Mouse (Mus musculus) thymus, adult 2 months (tissue): Measurements from ENCODE around the gene Rtn4rl1. TPM values are rescaled to one million over a fixed set of nuclear protein-coding genes. Genes with fewer than 3 reads are reported as not detected.

Source experiments
- DNase-seq: peaks from one replicate; pipeline ENCODE4 v3.0.0; 2021
- H3K27ac ChIP-seq: fragments of 200-500 bp; 2 replicates; pipeline ENCODE4 v1.5.1; 2012; ENCODE audit warnings: low read length, control low read depth; ENCODE audit not compliant: control insufficient read depth, insufficient read depth
- H3K27me3 ChIP-seq: fragments of 200-500 bp; 2 replicates; pipeline ENCODE4 v1.6.1; 2012; ENCODE audit warnings: mild to moderate bottlenecking, low read length, moderate library complexity, mixed read lengths; ENCODE audit not compliant: control insufficient read depth, insufficient read depth
- H3K36me3 ChIP-seq: fragments of 200-500 bp; 2 replicates; pipeline ENCODE4 v1.6.1; 2012; ENCODE audit warnings: mild to moderate bottlenecking, low read length, moderate library complexity; ENCODE audit not compliant: control insufficient read depth, insufficient read depth
- H3K4me1 ChIP-seq: fragments of 200-500 bp; replicated peaks from 2 replicates; pipeline ENCODE4 v1.6.1; 2012; ENCODE audit warnings: low read length; ENCODE audit not compliant: control insufficient read depth, insufficient read depth
- H3K4me3 ChIP-seq: fragments of 200-500 bp; 2 replicates; pipeline ENCODE4 v1.5.1; 2012; ENCODE audit warnings: mild to moderate bottlenecking, low read length, control low read depth, moderate library complexity; ENCODE audit not compliant: control insufficient read depth, insufficient read depth
- CTCF ChIP-seq: fragments of 200-500 bp; IDR thresholded peaks from 2 replicates; pipeline ENCODE4 v1.5.1; 2012; ENCODE audit warnings: mild to moderate bottlenecking, control low read depth, low read length, moderate library complexity, borderline replicate concordance; ENCODE audit not compliant: control insufficient read depth, poor library complexity, insufficient read depth; ENCODE audit errors: extremely low read depth
- POLR2A ChIP-seq: fragments of 200-500 bp; IDR thresholded peaks from 2 replicates; pipeline ENCODE4 v1.6.1; 2012; ENCODE audit warnings: mild to moderate bottlenecking, low read length, control low read depth, moderate library complexity; ENCODE audit not compliant: control insufficient read depth, poor library complexity, insufficient read depth; ENCODE audit errors: extremely low read depth
- WGBS: fragments of 180-500 bp; shearing (Covaris S2); methylation state at CpG from one replicate; pipeline ENCODE4 v1.1.7; 2018; 5-methylcytosine and 5-hydroxymethylcytosine counted together
- polyA plus RNA-seq: library from polyadenylated mRNA; depleted of rRNA; stranded (reverse); fragments of >200 nt; gene quantifications from 2 replicates; pipeline ENCODE4 v1.2.3, GENCODE M21; 2012

Gene Rtn4rl1
- polyA plus RNA-seq, 1 experiment: 15.3 TPM

DNA sequence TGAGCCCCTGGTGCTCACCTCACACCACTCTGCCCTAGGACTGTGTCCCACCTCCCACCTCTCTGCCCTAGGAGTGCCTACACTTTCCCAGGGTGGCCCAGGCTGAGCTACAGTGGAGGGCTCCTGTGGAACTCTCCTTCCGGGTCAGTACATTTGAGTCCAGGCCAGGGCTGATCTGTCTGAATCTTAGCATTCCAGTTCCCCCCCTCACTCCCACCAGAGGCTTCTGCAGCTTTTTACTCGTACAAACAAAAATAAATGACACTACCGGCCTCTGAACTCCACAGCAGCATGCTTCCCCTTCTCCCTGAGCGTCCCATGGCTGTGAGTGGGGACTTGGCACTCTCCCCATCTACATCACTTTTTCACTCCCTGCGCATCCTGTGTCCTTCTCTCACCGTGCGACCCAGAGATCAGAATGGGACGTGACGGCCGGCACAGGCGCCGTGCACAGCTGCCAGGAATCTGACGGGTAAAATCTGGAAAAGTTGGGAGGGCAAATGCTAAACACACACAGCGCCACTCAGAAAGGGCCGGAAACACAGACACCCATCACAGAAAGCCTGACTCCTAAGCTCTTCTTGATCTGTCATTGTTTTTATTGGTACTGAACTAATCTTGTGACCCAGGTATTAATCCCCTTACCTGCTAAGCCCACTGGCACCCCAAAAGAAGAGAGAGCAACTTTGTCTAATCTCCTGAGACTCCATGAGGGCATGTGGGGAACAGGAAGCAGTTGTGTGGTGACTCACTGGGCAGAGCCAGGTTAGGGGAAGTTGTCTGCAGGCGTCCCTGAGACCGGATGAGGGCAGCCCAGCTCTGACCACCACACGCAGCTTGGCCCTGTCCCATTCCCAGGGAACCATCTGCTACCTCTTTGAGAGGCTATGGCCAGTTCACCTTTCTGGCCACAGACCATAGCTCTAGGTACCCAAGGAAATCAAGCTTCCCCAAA is 40.7 kb upstream of the Rtn4rl1 start:
- no peak for TF ChIP-seq POLR2A
- no peak for TF ChIP-seq CTCF
- H3K27ac ChIP-seq: no peak overlapping the region

GRCm38 (mm10) chr11:75154053-75154585 is 39.5 kb upstream of the Rtn4rl1 start:
- WGBS: 44% methylated on average over 6 of the region's 6 CpGs
- H3K27ac ChIP-seq: no peak overlapping the region
- H3K4me1 ChIP-seq: peaks cover 7% of the 10 kb centered on the region; the same call in 1 of the 2 replicates
- H3K27me3 ChIP-seq: no peaks in the 10 kb centered on the region
- H3K4me3 ChIP-seq: no peak overlapping the region
- TF ChIP-seq CTCF (no peak), POLR2A (no peak)
- peaks cover 14% of the 10 kb centered on the region for H3K36me3 ChIP-seq
- no peak for DNase-seq

More for the DNA sequence above, 40.7 kb upstream of the Rtn4rl1 start:
- Histone ChIP-seq H3K27me3 (no peaks in the 10 kb centered on the region), H3K4me1 (peaks cover 7% of the 10 kb centered on the region; the same call in 1 of the 2 replicates), H3K36me3 (peaks cover 14% of the 10 kb centered on the region), H3K4me3 (no peak overlapping the region)
- DNase-seq: no peak
- 71% methylated on average over 18 of the region's 18 CpGs for WGBS

- H3K4me3 ChIP-seq: no peak overlapping the region
- WGBS: 83% methylated on average over 6 of the region's 6 CpGs
- H3K36me3 ChIP-seq: peaks cover 2% of the 10 kb centered on the region
- TF ChIP-seq POLR2A (no peak), CTCF (no peak)
- DNase-seq: no peak
- peaks cover 7% of the 10 kb centered on the region; the same call in 1 of the 2 replicates for H3K4me1 ChIP-seq
- no peaks in the 10 kb centered on the region for H3K27me3 ChIP-seq
- H3K27ac ChIP-seq: no peak overlapping the region
Measured at GRCm38 (mm10) chr11:75155985-75156384, 37.6 kb upstream of the Rtn4rl1 start.

DNA sequence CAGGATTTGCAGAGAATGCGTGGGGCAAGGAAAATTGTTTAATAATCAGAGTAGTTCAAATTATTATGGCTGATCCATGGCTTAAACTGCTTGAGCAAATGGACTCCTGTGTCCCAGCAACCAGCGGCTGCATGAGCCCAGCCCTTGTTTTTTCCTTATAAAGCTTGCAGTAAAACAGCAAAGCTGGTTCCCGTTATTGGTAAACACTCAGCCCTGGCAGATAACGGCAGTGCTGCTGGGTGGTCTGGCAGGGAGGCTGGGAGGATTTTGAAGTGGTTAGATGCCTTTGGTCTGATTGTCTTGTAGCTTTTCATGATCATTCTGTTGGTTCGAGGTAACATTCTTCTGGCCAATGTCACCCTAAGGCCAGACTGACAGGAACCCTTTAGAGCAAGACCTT is 37.2 kb upstream of the Rtn4rl1 start:
- H3K4me1 ChIP-seq: peaks cover 7% of the 10 kb centered on the region; the same call in 1 of the 2 replicates
- H3K36me3 ChIP-seq: no peaks in the 10 kb centered on the region; the same call in 1 of the 2 replicates
- 82% methylated on average over 5 of the region's 5 CpGs for WGBS
- H3K4me3 ChIP-seq: no peak overlapping the region
- TF ChIP-seq CTCF (no peak), POLR2A (no peak)
- no peak overlapping the region for H3K27ac ChIP-seq
- DNase-seq: no peak
- no peaks in the 10 kb centered on the region for H3K27me3 ChIP-seq

DNA sequence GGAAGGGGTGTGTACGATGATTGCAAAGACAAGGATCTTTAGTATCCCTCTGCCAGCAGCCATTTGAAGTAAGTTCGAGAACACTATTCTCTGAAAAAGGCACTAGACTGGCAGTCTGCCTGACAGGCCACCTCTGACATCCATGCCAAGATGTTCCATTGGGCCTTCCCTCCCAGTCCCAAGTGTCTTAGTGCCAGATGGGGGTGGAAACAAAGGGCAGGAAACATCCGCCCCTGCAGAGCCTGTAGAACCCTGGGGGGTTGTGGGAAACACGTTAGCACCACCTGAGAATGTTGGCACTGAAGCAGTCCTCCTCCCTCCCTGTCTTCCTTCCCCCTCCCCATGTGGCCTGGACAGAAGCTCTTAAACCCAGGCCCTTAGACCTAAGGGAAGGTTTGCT is 36.5 kb upstream of the Rtn4rl1 start:
- Histone ChIP-seq H3K4me3 (no peak overlapping the region), H3K27ac (no peak overlapping the region), H3K27me3 (no peaks in the 10 kb centered on the region), H3K4me1 (peaks cover 7% of the 10 kb centered on the region; the same call in 1 of the 2 replicates), H3K36me3 (no peaks in the 10 kb centered on the region)
- 71% methylated on average over 4 of the region's 4 CpGs for WGBS
- no peak for DNase-seq
- TF ChIP-seq POLR2A: no peak
- no peak for TF ChIP-seq CTCF

GRCm38 (mm10) chr11:75157901-75158300 is 35.7 kb upstream of the Rtn4rl1 start:
- WGBS: 85% methylated on average over 2 of the region's 2 CpGs
- TF ChIP-seq CTCF (no peak), POLR2A (no peak)
- peaks cover 6% of the 10 kb centered on the region; the same call in 1 of the 2 replicates for H3K36me3 ChIP-seq
- no peak overlapping the region for H3K27ac ChIP-seq
- H3K4me3 ChIP-seq: no peak overlapping the region
- no peak for DNase-seq
- H3K4me1 ChIP-seq: peaks cover 7% of the 10 kb centered on the region; the same call in 1 of the 2 replicates
- H3K27me3 ChIP-seq: no peaks in the 10 kb centered on the region
